Mouse (Mus musculus): ENCODE data around the gene Casz1. TPM values are rescaled to one million over a fixed set of nuclear protein-coding genes. Genes with fewer than 3 reads are reported as not detected.

Gene Casz1
- total RNA-seq (2021), result 7.0 and 7.2 TPM in 2 replicates
- long read RNA-seq, experiment 1, partial matches to known transcripts, result 2 of 2 reads
- long read RNA-seq, experiment 1, other reads (novel, unspliced or antisense), result 0 of 2 reads
- long read RNA-seq, experiment 2, partial matches to known transcripts, result 0 of 1 reads
- long read RNA-seq, experiment 2, other reads (novel, unspliced or antisense), result 1 of 1 reads

- DNase-seq, result peak; percentile 94
Observed at GRCm38 (mm10) chr4:148804137-148804779, at the start of gene Casz1. Gene Casz1 (plus strand): TSS chr4:148804429.

- DNase-seq, result peak; percentile 54
Observed at GRCm38 (mm10) chr4:148758863-148759262, 45.4 kb upstream of the Casz1 start.

GRCm38 (mm10) chr4:148760152-148760551, 44.1 kb upstream of the Casz1 start:
- DNase-seq, result no peak

- no peak for DNase-seq
Observed at GRCm38 (mm10) chr4:148766021-148766775, 38.0 kb upstream of the Casz1 start.

- no peak for DNase-seq
Observed at GRCm38 (mm10) chr4:148767655-148768305, 36.4 kb upstream of the Casz1 start.

GRCm38 (mm10) chr4:148768649-148769048, 35.6 kb upstream of the Casz1 start:
- DNase-seq, result no peak

GRCm38 (mm10) chr4:148770582-148771408, 33.4 kb upstream of the Casz1 start:
- DNase-seq, result no peak

GRCm38 (mm10) chr4:148771409-148771929, 32.8 kb upstream of the Casz1 start:
- no peak for DNase-seq

- DNase-seq, result no peak
Observed at GRCm38 (mm10) chr4:148772658-148773057, 31.6 kb upstream of the Casz1 start.

- no peak for DNase-seq
Observed at GRCm38 (mm10) chr4:148774036-148774435, 30.2 kb upstream of the Casz1 start.

GRCm38 (mm10) chr4:148775476-148776269, 28.6 kb upstream of the Casz1 start:
- DNase-seq, result no peak

GRCm38 (mm10) chr4:148780097-148780621, 24.1 kb upstream of the Casz1 start:
- DNase-seq, result no peak

GRCm38 (mm10) chr4:148781516-148781915, 22.7 kb upstream of the Casz1 start:
- DNase-seq, result peak; percentile 42

- DNase-seq, result no peak
Observed at GRCm38 (mm10) chr4:148782880-148783279, 21.3 kb upstream of the Casz1 start.

- no peak for DNase-seq
Observed at GRCm38 (mm10) chr4:148783760-148784159, 20.5 kb upstream of the Casz1 start.

GRCm38 (mm10) chr4:148785053-148785567, 19.1 kb upstream of the Casz1 start:
- no peak for DNase-seq

- DNase-seq, result no peak
Observed at GRCm38 (mm10) chr4:148785995-148786394, 18.2 kb upstream of the Casz1 start.

GRCm38 (mm10) chr4:148790940-148791339, 13.3 kb upstream of the Casz1 start:
- no peak for DNase-seq

- no peak for DNase-seq
Observed at GRCm38 (mm10) chr4:148795038-148795437, 9.2 kb upstream of the Casz1 start.

Data from adrenal gland, postnatal 14 days (tissue).